Mouse (Mus musculus) CH12.LX (cell line): Measurements from ENCODE around the gene Gipc2.

Source experiments
- CTCF ChIP-seq, 2 experiments: IDR thresholded peaks in 1 of 2; conservative IDR thresholded peaks in 1 of 2; 2 replicates each; pipeline ENCODE4 v1.5.1; 2011 to 2012; ENCODE audit warnings: low read depth in 2 of 2, low read length in 2 of 2, improper control_type of control experiment in 1 of 2, inconsistent platforms in 1 of 2, mild to moderate bottlenecking in 1 of 2, moderate library complexity in 1 of 2
- ELF1 ChIP-seq: IDR thresholded peaks from 2 replicates; pipeline ENCODE4 v1.6.1; 2014; ENCODE audit warnings: low read depth, mild to moderate bottlenecking, inconsistent platforms, low read length, improper control_type of control experiment
- JUN ChIP-seq: IDR thresholded peaks from 2 replicates; pipeline ENCODE4 v1.6.1; 2011; ENCODE audit warnings: low read depth, mild to moderate bottlenecking, low read length, improper control_type of control experiment, moderate library complexity; ENCODE audit not compliant: insufficient read depth
- JUND ChIP-seq: conservative IDR thresholded peaks from 2 replicates; pipeline ENCODE4 v1.6.1; 2011; ENCODE audit warnings: low read depth, low read length, improper control_type of control experiment
- RAD21 ChIP-seq: IDR thresholded peaks from 2 replicates; pipeline ENCODE4 v1.6.1; 2011; ENCODE audit warnings: low read depth, mild to moderate bottlenecking, low read length, improper control_type of control experiment, moderate library complexity
- SMC3 ChIP-seq: IDR thresholded peaks from 2 replicates; pipeline ENCODE4 v1.6.1; 2011; ENCODE audit warnings: low read depth, low read length, improper control_type of control experiment
- USF1 ChIP-seq: IDR thresholded peaks from 2 replicates; pipeline ENCODE4 v1.6.1; 2014; ENCODE audit warnings: low read depth, mild to moderate bottlenecking, inconsistent platforms, low read length, improper control_type of control experiment
- USF2 ChIP-seq: conservative IDR thresholded peaks from 2 replicates; pipeline ENCODE4 v1.6.1; 2011; ENCODE audit warnings: low read depth, low read length, improper control_type of control experiment

- TF ChIP-seq ELF1 (no peak), SMC3 (no peak), CTCF (conservative IDR thresholded peaks at IDR 0.05 in 1 of 2, IDR thresholded peaks at IDR 0.05 in 1 of 2; ENCODE audit: low read depth in 2 of 2, low read length in 2 of 2) (no peak), USF1 (no peak), RAD21 (no peak), JUN (no peak), USF2 (no peak), JUND (no peak)
These were observed 51.2 kb downstream of the Gipc2 start for GRCm38 (mm10) chr3:152114786-152115185.
